Mouse (Mus musculus): ENCODE results near the gene 1700067K01Rik. TPM values are rescaled to one million over a fixed set of nuclear protein-coding genes. Genes with fewer than 3 reads are reported as not detected.
"Not testable (repeated sequence)": the region's sequence is repeated elsewhere in the genome, so short reads cannot be mapped to it uniquely, and the experiment has no call there.

1700067K01Rik gene
- polyA plus RNA-seq, 1 experiment from 2014 or later, result 1.2 TPM

- Histone ChIP-seq H3K9me3 (no peaks in the 10 kb centered on the region), H3K4me2 (peak overlapping the region; percentile 82), H3K4me3 (replicated peaks) (peak overlapping the region; percentile 60), H3K27me3 (peaks cover 45% of the 10 kb centered on the region), H3K36me3 (replicated peaks) (peaks cover 24% of the 10 kb centered on the region), H3K27ac (no peak overlapping the region), H3K4me1 (peaks cover 31% of the 10 kb centered on the region), H3K9ac (peak overlapping the region; percentile 70; the same call in 1 of the 2 replicates)
- no peak for ATAC-seq (ENCODE audit: low FRiP score)
- 78% methylated on average over 6 of the region's 6 CpGs for WGBS
These were observed 2.4 kb downstream of the 1700067K01Rik start for GRCm38 (mm10) chr8:84003612-84004246.

DNA sequence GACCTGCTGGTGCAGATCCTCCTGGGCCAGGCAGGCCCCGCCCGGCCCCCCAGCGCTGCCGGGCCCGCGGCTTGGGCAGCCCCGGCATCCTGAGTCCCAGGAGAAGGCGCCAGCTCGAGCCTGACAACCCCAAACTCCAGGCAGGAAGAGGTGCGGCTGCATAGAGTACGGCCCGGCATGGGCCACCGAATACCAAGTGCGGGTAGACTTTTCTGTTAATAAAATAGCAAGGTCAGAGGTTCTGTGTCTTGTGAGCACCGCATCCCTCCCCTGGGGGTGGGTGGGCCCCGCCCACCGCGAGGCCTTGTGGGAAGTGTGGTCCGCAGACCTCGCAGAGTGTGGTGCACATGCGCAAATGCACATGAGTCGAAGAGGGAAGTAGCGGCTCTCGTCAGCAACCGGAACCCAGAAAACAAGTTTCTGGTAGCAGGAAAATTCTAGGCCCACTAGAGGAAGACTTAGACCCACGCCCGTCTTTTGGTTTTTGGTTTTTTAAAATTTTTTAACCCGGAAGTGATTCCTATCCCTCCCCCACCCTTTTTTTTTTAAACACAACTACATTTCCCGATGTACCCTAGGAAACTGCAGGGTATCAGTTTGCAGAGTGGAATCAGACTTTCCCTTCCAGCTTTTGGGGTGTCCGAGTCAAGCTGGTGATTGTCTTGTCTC lies 3.4 kb downstream of the 1700067K01Rik start:
- Histone ChIP-seq H3K27ac (peak overlapping the region; percentile 61), H3K4me1 (peaks cover 22% of the 10 kb centered on the region), H3K9me3 (no peaks in the 10 kb centered on the region), H3K27me3 (peaks cover 45% of the 10 kb centered on the region), H3K4me3 (replicated peaks) (peak overlapping the region; percentile 60), H3K36me3 (replicated peaks) (peaks cover 18% of the 10 kb centered on the region), H3K9ac (peak overlapping the region; percentile 70), H3K4me2 (peak overlapping the region; percentile 82)
- 1% methylated on average over 30 of the region's 30 CpGs for WGBS
- peak; percentile 84 for ATAC-seq (ENCODE audit: low FRiP score)

DNA sequence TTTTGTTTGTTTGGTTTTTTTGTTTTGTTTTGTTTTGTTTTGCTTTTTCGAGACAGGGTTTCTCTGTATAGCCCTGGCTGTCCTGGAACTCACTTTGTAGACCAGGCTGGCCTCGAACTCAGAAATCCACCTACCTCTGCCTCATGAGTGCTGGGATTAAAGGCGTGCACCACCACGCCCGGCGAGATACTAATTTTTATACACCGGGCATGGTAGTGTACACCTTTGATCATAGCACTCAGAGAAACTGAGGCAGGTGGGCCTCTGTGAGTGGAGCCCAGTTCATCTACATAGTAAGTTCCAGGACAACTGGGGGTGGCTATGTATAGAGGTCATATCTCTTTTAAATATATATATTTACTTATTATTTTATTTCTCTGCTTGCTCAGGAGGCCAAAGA lies 4.2 kb downstream of the 1700067K01Rik start:
- not testable (repeated sequence) for H3K36me3 ChIP-seq (replicated peaks); ATAC-seq (ENCODE audit: low FRiP score); H3K9me3 ChIP-seq; H3K4me3 ChIP-seq (replicated peaks); H3K4me2 ChIP-seq; H3K27ac ChIP-seq; H3K9ac ChIP-seq
- 96% methylated on average over 7 of the region's 7 CpGs for WGBS
- Histone ChIP-seq H3K4me1 (peaks cover 26% of the 10 kb centered on the region), H3K27me3 (peaks cover 45% of the 10 kb centered on the region)

DNA sequence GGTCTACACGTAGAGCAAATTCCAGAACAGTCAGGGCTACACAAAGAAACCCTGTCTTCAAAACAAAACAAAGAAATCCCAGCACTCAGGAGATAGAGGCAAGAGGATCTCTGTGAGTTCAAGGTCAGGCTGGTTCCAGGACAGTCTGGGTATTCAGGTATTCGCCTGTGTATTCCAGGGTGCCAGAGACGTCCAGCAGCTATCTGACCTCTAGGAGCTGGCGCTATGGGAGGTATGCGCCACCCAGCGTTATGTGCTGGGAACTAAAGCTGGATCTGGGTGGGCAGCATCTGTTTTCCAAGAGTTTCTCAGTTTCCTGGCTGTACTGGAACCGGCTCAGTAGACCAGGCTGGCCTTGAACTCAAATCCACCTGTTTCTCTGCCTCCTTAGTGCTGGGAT lies 7.1 kb downstream of the 1700067K01Rik start:
- 25% methylated on average over 7 of the region's 7 CpGs for WGBS
- Histone ChIP-seq H3K36me3 (replicated peaks) (no peaks in the 10 kb centered on the region), H3K9ac (no peak overlapping the region), H3K27me3 (peaks cover 46% of the 10 kb centered on the region), H3K9me3 (no peaks in the 10 kb centered on the region), H3K4me1 (peaks cover 41% of the 10 kb centered on the region), H3K4me2 (no peak overlapping the region), H3K4me3 (replicated peaks) (no peak overlapping the region), H3K27ac (no peak overlapping the region)
- no peak for ATAC-seq (ENCODE audit: low FRiP score)

GRCm38 (mm10) chr8:84009876-84010275 lies 8.6 kb downstream of the 1700067K01Rik start:
- WGBS, result 1% methylated on average over 11 of the region's 11 CpGs
- Histone ChIP-seq H3K9ac (no peak overlapping the region), H3K4me2 (no peak overlapping the region), H3K4me1 (peaks cover 33% of the 10 kb centered on the region), H3K9me3 (no peaks in the 10 kb centered on the region), H3K4me3 (replicated peaks) (no peak overlapping the region), H3K36me3 (replicated peaks) (no peaks in the 10 kb centered on the region), H3K27ac (no peak overlapping the region), H3K27me3 (peaks cover 55% of the 10 kb centered on the region)
- ATAC-seq (ENCODE audit: low FRiP score), result peak; percentile 37; the same call in 1 of the 2 replicates

DNA sequence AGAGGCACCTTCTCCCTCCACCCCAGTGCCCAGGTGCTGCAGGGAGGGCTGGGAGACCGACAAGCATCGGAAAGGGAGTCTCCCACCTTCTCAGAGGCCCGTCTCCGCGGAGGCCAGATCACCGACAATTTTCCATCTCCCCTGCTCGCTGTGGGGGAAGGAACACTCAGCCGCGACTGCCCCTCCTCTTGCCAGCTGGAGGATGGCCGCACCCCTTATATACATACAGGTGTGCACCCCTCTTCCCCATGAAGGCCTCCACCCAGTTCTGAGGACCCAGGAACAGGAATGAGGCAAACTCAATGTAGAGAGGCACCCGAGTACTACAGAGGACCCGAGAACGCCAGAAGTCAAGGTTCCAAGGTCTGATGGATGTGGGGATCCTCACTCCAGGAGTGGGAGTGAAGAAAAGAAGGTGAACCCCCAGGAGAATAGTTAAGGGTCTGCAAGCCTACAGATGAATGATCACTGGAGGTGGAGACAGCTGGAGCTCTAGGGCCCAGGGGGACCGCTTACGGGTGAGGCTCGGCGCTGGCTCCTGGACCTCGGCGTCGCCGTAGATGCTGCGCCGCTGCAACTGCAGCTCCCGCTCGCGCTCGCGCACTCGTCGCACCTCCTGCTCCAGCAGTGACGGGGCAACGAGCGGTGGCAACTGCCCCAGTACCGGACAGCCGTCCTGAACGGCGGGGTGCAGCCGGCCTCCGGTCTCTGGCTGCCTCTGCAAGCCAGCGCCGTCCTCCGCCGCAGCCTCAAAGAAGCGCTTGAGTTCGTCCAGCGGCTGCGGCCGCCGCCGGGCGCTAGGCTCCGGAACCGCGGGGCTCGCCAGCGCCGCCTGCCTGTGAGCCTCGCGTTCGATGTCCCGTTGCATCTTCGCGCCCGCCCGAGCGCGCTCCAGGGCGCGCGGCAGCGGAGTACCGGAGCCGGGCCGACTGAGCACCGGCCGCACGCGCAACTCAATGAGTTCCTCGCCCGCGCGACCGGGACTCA lies 9.6 kb downstream of the 1700067K01Rik start:
- H3K27me3 ChIP-seq, result peaks cover 58% of the 10 kb centered on the region

GRCm38 (mm10) chr8:84011705-84012498 lies 10.6 kb downstream of the 1700067K01Rik start, which contains the start of gene 2210011C24Rik:
TSS of gene 2210011C24Rik (minus strand) at chr8:84012171.
- peaks cover 30% of the 10 kb centered on the region for H3K4me1 ChIP-seq
- WGBS, result under 1% methylated on average over 45 of the region's 45 CpGs
- 0 out of 2 replicates have a peak, but pooled peaks have one; percentile 18 for ATAC-seq (ENCODE audit: low FRiP score)
- no peaks in the 10 kb centered on the region for H3K36me3 ChIP-seq (replicated peaks)
- H3K4me3 ChIP-seq (replicated peaks), result peak within 1 kb of the TSS; percentile 55
- H3K27ac ChIP-seq, result no peak within 1 kb of the TSS
- peak within 1 kb of the TSS; percentile 62 for H3K9ac ChIP-seq
- H3K27me3 ChIP-seq, result peaks cover 58% of the 10 kb centered on the region
- H3K4me2 ChIP-seq, result peak within 1 kb of the TSS; percentile 95
- no peaks in the 10 kb centered on the region for H3K9me3 ChIP-seq

More for the DNA sequence above, 9.6 kb downstream of the 1700067K01Rik start:
- 2% methylated on average over 82 of the region's 83 CpGs for WGBS
- Histone ChIP-seq H3K4me3 (replicated peaks) (peak overlapping the region; percentile 55), H3K9me3 (no peaks in the 10 kb centered on the region), H3K36me3 (replicated peaks) (no peaks in the 10 kb centered on the region), H3K4me1 (peaks cover 30% of the 10 kb centered on the region), H3K27ac (no peak overlapping the region), H3K9ac (peak overlapping the region; percentile 62), H3K4me2 (peak overlapping the region; percentile 95)
- peak; percentile 58 for ATAC-seq (ENCODE audit: low FRiP score)

- peaks cover 30% of the 10 kb centered on the region for H3K4me1 ChIP-seq
- H3K4me2 ChIP-seq, result peak overlapping the region; percentile 95
- peaks cover 58% of the 10 kb centered on the region for H3K27me3 ChIP-seq
- H3K27ac ChIP-seq, result no peak overlapping the region
- peak overlapping the region; percentile 48; the same call in 1 of the 2 replicates for H3K9ac ChIP-seq
- 0 out of 2 replicates have a peak, but pooled peaks have one; percentile 15 for ATAC-seq (ENCODE audit: low FRiP score)
- no peaks in the 10 kb centered on the region for H3K36me3 ChIP-seq (replicated peaks)
- H3K4me3 ChIP-seq (replicated peaks), result peak overlapping the region; percentile 55
- 3% methylated on average over 35 of the region's 35 CpGs for whole genome bisulfite sequencing
- H3K9me3 ChIP-seq, result no peaks in the 10 kb centered on the region
These were observed 11.3 kb downstream of the 1700067K01Rik start for GRCm38 (mm10) chr8:84012499-84013165.

- 96% methylated on average over 5 of the region's 5 CpGs for WGBS
These were observed 14.5 kb downstream of the 1700067K01Rik start for GRCm38 (mm10) chr8:84015833-84016232.

GRCm38 (mm10) chr8:84019738-84020137 lies 18.4 kb downstream of the 1700067K01Rik start:
- 87% methylated on average over 9 of the region's 9 CpGs for WGBS
- Histone ChIP-seq H3K9me3 (no peaks in the 10 kb centered on the region), H3K4me3 (replicated peaks) (no peak overlapping the region), H3K27ac (no peak overlapping the region), H3K36me3 (replicated peaks) (no peaks in the 10 kb centered on the region), H3K4me2 (no peak overlapping the region), H3K4me1 (peaks cover 8% of the 10 kb centered on the region; the same call in 1 of the 2 replicates), H3K27me3 (peaks cover 44% of the 10 kb centered on the region), H3K9ac (no peak overlapping the region)
- no peak for ATAC-seq (ENCODE audit: low FRiP score)

More at GRCm38 (mm10) chr8:84015833-84016232, 14.5 kb downstream of the 1700067K01Rik start:
- Histone ChIP-seq H3K4me2 (no peak overlapping the region), H3K9ac (no peak overlapping the region), H3K4me3 (replicated peaks) (no peak overlapping the region), H3K4me1 (peaks cover 20% of the 10 kb centered on the region), H3K36me3 (replicated peaks) (no peaks in the 10 kb centered on the region), H3K27me3 (peaks cover 47% of the 10 kb centered on the region), H3K9me3 (no peaks in the 10 kb centered on the region), H3K27ac (no peak overlapping the region)
- no peak for ATAC-seq (ENCODE audit: low FRiP score)

DNA sequence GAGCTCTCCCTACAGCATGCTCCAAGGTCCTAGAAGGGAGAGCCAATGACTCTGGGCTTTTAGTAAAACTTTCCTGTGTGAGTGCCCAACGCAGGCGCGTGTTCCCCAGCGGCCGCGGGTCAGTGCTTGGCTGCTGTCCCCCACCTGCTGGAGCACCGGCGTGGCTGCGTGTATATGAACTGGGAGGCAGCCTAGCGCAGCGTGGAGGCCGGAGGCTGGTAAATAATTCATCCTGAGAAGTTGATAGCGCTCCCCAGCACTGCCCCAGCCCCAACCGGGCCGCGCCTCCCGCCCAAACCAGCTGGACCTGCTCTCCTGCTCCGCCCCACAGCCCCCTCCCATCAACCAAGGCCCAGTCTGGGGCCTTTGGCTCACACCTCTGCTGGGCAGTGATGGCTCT lies 19.8 kb downstream of the 1700067K01Rik start, which contains the start of gene Palm3:
Gene Palm3, plus strand, starts transcription at position 376 of the 400 bp plus-strand sequence.
- H3K4me1 ChIP-seq, result peaks cover 15% of the 10 kb centered on the region; the same call in 1 of the 2 replicates
- WGBS, result 16% methylated on average over 18 of the region's 18 CpGs
- peaks cover 52% of the 10 kb centered on the region for H3K27me3 ChIP-seq
- no peaks in the 10 kb centered on the region for H3K9me3 ChIP-seq
- no peaks in the 10 kb centered on the region for H3K36me3 ChIP-seq (replicated peaks)
- no peak within 1 kb of the TSS for H3K4me3 ChIP-seq (replicated peaks)
- H3K9ac ChIP-seq, result no peak within 1 kb of the TSS
- no peak within 1 kb of the TSS for H3K4me2 ChIP-seq
- ATAC-seq (ENCODE audit: low FRiP score), result no peak
- H3K27ac ChIP-seq, result no peak within 1 kb of the TSS

Data from forebrain, embryonic 12.5 days (tissue).